Mouse (Mus musculus): ENCODE measurements around the gene Spry1.

The Spry1 gene

DNA sequence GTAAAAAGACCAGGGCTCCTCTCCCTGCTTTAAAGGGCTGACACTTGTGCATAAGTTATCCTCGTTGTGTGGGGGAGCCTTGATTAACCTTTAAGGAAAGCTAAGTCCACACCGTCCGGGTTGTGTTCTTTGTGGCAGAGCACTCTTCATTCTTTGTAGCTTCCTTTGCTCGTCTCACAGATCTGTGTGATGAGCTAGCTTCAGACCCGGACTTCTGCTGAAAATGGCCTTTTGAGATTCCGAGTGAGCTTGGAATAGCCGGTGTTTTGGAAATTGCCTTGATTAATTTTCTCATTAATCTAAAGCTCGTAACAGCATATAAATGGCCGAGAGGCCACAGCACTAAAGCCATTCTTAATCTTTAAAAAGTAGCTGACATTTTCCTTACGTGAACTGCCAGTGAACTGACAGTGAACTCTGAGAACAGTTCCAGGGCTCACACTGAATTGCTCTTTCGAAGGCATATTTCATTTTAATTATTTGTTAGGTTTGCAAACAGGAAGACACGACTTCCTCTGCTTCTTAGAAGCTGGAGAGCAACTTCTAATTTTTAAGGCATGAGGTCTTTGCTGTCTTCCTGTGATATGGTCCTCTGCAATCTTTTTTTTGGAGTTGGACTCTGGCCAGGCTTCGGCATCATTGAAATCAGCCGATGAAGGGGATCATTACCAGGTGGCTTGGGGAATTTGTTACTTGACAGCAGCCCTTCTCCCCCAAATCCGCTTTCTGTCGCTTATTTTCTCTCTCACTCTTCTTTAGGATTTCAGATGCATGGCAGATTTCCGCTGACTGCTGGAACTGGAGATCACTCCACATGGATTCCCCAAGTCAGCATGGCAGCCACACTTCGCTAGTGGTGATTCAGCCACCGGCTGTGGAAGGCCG, 2.3 kb downstream of the Spry1 start:
- no peak for DNase-seq (ENCODE audit: low read depth in 1 of 2, low spot score in 2 of 2)

DNA sequence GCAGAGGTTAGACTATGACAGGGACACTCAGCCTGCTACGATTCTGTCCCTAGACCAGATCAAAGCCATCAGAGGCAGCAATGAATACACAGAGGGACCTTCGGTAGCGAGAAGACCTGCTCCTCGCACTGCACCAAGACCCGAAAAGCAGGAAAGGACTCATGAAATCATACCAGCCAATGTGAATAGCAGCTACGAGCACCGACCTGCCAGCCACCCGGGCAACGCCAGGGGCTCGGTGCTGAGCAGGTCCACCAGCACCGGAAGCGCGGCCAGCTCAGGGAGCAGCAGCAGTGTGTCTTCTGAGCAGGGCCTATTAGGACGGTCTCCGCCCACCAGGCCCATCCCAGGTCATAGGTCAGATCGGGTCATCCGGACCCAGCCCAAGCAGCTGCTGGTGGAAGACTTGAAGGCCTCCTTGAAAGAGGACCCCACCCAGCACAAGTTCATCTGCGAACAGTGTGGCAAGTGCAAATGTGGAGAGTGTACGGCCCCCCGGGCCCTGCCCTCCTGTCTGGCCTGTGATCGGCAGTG, 3.0 kb downstream of the Spry1 start:
- DNase-seq (ENCODE audit: low read depth in 1 of 2, low spot score in 2 of 2), result no peak

DNA sequence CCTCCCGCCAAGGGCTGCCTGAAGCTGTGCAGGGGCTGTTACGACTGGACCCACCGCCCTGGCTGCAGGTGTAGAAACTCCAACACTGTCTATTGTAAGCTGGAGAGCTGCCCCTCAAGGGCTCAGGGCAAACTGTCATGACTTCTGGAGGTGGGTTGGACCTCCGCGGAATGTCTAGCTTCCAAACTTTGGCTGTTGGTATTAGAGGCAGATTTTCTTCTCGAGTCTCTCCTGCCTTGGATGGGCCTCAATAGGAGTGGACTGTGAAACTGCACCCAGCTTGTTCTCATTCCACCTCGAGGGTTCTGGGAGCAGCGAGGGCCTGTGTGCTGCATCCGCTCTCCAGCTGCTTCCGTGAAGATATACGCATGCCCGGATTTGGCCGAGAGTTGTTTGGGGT, 3.7 kb downstream of the Spry1 start:
- DNase-seq (ENCODE audit: low read depth in 1 of 2, low spot score in 2 of 2), result no peak

DNA sequence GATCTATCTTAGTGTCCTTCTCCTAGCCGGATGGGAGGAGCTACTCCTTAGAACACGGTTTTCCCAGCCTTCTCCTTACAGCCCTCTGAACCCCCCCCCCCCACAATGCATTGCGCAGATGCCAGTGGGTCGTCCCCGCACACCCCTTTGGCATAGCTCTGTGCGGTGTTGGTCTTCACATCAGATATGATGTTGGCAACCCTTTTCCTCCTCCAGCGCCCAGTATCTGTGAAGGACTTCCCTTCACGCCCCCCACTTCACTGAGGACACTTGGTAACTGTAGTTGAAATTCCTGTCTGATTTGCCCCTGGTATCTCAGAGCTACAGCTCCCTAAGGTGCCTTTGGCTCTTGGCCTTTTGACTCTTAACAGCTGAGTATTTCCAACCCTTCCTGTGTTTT, 4.2 kb downstream of the Spry1 start:
- DNase-seq (ENCODE audit: low read depth in 1 of 2, low spot score in 2 of 2), result no peak

DNA sequence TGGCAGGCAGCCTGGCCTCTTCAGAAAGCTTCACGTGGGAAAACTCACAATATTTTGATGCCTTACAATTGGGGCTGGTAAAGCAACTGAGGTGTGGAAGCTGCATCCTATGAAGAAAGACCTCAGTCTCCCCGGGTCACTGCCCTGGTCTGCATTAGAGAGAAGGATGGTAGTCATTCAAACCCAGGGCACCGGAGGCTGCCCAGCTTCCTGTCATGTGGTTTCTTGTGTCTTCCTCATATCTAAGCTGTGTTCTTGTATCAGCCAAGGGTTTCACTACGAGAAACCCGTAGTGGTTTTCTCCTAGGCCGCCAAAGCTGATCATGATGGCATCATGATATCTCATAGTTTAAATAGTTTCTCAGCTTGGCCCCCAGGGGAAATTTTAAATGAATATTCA, 5.3 kb downstream of the Spry1 start:
- DNase-seq (ENCODE audit: low read depth in 1 of 2, low spot score in 2 of 2), result no peak

DNA sequence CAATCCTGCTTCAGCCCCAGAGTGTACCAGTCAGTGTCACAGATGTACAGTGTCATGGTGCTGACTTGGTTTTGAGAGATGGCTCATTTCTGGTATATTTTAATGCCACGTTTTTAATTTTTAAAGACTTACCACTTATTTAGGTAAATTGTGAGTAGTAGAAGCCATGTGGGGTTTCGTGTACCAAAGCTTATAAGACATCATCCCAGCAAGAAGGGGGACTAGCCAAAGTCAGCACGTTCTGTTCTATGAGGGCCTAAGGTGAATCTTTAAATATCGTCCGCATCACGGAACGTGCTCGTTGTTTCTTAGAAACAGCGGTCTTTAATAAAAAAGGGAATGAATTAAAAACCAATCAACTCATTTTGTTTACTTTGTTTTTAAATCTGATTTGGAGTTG, 6.5 kb downstream of the Spry1 start:
- DNase-seq (ENCODE audit: low read depth in 1 of 2, low spot score in 2 of 2), result no peak

DNA sequence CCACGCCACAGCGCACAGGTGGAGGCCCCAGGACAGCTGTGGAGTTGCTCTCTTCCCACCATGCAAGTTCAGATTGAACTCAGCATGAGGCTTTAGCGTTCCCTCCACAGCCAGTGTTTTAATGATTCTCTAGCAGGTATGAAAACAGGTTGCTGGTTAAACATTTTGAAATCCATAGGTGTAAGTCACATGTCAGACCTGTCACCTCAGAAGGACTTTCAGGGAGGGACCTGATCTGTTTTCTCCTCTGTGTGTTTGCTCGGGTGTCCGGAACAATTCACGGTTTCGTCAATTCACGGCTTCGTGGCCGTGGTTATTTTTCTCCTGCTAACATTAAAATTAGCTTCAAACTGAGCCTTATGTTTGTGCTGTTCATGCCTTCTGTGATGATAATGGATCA, 7.5 kb downstream of the Spry1 start:
- no peak for DNase-seq (ENCODE audit: low read depth in 1 of 2, low spot score in 2 of 2)

DNA sequence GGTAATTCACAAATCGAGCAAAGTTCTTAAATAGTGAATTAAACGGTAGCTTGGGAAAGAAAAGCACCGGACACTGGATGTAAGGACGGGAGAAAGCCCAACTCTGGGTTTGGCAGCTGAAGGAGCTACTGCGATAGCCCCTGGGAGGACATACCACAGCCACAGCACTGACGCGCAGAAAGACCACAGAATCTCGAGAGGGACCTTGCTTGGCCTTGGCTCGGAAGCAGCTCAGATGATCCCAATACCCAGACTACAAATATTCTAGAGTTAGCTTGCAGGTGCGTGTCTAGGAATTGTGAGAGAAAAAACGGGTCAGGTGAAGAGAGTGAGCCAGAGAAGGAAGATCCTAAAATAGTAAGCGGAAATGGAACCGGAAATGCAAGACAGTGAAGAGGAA, 8.5 kb downstream of the Spry1 start:
- no peak for DNase-seq (ENCODE audit: low read depth in 1 of 2, low spot score in 2 of 2)

DNA sequence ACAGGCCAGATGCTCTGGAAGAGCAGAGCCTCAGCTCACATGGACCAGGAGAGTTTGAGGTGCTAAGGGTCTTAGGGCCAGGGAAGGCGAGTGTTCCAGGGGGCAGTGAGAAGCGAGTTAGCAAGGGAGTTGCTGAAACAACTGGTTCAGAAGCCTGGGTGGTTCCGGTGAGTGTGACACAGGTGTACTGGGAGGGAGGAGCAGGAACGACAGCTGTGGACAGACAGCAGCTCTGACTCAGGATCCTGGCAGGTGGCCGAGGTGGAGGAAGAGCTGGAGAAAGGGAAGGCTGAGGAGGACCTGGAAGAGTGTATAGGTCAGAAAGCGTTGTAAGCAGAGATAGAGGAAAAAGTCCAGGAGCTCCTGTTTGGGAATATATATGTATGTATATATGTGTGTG, 9.5 kb downstream of the Spry1 start:
- DNase-seq (ENCODE audit: low read depth in 1 of 2, low spot score in 2 of 2), result no peak

DNA sequence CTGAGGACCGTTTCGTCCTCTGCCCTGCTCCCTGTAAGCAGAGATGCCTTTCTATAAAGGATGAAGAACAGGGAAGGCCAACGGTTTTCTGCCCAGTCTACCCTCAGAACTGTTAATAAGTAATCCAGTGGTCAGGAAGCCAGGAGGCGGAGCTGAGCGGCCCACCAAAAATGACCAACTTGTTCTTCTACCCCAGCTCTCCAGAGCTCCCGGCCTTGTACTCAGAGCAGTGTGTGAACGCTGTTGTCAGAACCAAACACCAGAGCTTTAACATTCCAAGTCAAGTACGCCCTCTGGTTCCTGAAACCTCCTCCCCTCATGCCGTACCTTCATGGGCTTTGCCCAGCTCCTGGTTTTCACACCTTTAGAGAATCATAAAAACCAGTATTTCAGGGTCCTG, 12.8 kb downstream of the Spry1 start:
- no peak for DNase-seq (ENCODE audit: low read depth in 1 of 2, low spot score in 2 of 2)

DNA sequence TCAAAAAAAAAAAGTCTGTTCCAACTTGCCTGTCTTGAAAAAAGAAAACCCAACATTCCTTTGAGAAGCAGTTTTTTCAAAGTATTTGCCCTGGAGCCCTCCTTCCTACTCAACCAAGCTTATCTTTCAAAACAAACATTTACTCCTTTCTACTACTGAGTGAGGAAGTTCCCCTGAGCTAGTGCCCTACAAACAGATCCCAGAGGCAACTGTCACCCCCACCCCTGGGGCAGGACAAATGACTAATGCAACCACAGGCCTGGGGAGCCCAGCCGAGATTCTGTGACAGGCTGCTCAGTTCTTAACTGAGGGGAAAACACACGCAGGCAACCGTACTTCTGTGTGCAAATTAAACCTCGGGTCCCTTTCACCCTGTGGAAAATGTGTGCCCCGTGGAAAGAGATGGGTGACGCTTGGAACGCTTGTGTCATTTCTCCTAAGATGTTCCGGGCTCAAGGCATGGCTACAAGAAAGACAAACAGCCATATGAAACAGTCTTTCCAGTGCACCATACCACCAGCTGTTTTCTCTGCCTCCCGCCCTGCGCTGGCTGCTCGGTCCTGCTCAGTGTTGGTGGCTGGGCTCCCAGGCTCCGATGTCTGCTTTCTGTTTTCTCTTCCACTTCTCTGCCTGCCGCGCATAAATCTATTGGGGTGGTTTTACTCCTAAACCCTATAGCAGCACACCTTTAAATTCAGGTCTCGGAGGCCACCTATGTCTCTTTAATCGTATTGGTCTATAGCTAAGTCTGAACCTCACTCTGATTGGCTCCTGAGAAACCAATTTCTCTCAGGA, 14.4 kb downstream of the Spry1 start:
- peak; percentile 26 to 44 for DNase-seq (ENCODE audit: low read depth in 1 of 2, low spot score in 2 of 2)

DNA sequence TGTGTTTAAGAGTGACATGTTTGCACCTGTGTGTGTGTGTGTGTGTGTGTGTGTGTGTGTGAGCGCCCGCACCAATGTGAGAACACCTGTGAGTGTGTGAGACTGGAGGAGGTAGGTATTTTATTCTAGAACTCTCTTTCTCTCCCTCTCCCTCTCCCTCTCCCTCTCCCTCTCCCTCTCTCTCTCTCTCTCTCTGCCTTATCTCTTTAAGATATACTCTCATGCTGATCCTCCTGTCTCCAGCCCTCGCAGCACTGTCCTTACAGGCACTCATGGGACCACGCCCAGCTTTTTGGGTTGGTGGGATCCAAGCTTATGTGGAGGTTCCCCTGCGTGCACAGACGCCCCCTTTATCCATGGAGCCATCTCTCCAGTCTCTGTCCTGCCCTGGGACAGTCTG, 15.0 kb downstream of the Spry1 start:
- no peak for DNase-seq (ENCODE audit: low read depth in 1 of 2, low spot score in 2 of 2)

DNA sequence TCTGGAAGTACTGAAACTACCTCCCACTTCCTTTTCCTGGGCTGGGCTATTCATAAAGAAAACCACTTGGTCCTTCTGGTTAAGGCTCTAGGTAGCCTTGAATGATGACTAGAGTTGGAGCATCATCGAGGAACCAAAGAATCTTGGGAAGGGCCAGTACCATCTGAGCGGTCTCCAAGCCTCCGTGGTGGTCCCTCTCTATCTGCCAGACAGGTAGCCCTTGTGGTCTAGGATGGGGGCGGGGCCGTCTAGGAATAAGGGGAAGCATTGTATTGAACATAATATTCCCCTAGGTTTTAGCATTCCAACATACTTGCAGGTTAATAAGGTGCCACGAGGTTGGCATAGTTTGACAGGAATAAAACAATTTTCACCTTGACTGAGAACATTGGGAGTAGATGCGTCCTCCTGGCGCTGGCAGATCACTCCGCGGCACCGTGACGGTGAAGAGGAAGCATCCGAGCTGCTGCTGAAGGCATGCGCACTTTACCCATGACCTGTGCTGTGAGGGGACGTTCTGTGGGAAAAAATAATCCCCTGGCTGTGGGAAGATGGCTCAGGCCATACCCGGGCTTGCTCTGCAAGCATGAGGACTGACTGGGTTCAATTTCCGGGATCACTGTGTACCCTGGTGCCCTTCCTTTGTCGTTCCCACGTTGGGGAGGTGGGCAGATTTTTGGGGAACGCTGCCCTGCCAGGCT, 16.3 kb downstream of the Spry1 start:
- no peak for DNase-seq (ENCODE audit: low read depth in 1 of 2, low spot score in 2 of 2)

DNA sequence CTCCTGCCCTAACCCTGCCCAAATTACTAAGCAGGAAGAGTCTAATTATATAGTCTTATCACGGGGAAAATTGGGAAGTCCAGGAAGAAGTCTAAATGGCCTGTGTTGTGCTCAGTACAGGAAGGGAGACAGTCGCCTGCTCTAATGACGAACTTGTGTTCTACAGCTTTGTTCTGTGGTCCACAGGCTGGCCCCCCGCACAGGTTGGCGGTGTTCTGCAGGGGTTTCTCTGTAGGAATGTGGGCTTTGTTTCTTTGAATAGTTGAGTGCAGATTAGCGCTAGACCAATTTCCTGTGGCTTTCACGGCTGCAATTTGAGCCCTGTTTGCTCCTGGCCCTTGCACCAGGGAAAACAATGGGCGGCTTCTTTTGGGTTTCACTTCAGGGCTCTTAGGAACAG, 17.3 kb downstream of the Spry1 start:
- DNase-seq (ENCODE audit: low read depth in 1 of 2, low spot score in 2 of 2), result no peak

DNA sequence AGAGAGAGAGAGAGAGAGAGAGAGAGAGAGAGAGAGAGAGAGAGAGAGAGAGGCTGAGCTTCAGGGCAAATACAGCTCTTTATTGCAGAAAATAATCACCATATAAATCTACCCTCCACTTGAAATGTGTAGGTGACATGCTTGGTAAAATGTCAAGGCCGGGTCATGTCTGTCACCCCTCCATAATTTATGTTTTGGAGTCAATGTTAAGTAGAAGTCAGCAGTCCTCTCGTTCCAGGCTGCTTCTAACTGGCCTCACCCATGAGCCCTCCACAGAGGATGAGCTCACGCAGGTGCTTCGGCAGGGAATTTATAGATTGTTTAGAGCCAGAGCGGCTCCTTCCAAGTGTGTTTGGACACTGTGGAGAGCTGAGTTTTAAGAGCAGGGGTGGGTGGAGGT, 18.4 kb downstream of the Spry1 start:
- no peak for DNase-seq (ENCODE audit: low read depth in 1 of 2, low spot score in 2 of 2)

DNA sequence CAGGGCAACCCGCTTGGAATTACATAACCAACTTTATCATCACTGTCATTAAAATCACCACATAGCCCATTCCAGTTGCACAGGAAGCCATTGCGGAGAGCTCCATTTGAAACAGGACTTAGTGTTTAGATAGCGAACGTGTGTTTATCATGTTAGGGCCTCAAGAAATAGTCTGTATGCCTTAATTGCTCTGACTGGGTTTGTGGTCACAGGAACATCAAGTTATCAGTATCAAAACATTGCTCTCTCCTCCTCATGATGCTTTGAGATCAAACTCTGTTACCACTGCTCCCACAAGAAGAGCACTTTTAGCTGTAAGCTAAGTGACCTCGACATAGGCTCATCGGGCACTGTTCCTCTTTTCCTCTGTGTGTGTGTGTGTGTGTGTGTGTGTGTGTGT, 19.9 kb downstream of the Spry1 start:
- DNase-seq (ENCODE audit: low read depth in 1 of 2, low spot score in 2 of 2), result no peak

DNA sequence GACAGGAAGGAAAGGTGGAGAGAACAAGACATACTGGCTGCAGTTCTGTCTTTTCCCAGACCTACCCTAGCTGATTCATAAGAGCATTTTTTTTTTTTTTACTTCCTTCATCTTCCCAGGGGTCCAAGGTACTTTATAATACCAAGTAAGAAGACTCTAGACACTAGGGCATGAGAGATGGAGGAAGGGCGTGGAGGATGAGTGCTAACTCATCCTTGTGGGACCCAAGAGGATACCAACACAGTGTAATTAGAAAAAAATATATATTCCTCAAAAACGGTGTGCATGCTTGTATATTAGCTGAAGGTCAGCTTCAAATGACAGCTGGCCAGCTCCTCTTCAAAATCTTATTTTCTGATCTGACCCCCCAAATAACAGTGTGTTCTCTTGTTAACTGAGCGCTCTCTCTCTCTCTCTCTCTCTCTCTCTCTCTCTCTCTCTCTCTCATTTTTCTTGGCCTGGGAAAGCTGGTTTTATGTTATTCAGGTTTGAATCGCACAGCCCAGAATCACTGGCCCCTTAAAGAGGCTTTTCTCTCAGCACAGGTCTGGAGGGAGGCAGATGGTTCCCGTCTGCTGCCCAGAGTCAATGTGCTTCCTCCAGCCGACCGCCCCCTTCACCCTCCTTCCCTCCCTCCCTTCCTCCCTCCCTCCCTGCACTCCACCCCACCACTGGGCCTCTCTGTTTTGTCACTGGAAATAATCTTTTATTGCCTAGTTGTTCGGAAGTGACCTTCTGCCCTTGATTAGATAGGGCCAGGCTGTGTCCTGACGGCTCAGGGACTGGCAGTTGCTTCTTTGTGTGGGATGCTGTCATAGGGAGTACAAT, 26.8 kb downstream of the Spry1 start:
- DNase-seq (ENCODE audit: low read depth in 1 of 2, low spot score in 2 of 2), result no peak

DNA sequence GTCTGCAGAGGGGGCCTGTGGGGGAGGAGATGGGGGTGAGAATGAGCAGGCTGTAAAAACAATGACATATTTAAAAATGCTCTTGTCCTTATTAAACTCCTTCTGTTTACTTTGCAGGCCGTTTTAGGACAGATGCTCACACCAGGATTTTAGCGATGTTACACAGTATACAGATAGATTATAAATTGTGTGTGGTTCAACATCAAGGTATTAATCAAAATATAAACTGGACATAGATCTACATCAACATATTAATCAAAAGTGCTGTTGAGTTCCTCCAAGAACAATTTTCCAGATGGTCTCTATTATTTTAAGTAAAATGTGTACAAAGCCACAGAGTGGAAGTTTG, 27.3 kb downstream of the Spry1 start:
- DNase-seq (ENCODE audit: low read depth in 1 of 2, low spot score in 2 of 2), result no peak

DNA sequence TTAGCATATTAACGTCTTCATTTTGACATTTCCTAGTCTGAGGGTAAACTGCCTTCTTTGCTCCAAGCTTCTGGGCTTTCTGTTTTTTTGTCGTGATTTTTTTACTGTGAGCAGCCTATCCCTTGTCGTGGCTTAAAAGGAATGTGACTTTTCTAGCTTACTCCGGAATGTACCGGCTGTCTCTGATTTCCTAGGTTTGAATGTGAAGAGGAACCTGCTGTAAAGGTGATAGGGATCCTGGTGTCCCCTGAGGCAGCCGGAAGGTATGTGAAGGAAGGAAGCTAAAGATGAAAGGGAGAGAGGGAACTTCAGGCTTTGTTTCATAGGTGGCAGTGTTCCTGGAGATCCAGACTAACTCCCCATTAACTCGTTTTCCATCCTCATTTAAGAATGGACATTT, 28.0 kb downstream of the Spry1 start:
- no peak for DNase-seq (ENCODE audit: low read depth in 1 of 2, low spot score in 2 of 2)

DNA sequence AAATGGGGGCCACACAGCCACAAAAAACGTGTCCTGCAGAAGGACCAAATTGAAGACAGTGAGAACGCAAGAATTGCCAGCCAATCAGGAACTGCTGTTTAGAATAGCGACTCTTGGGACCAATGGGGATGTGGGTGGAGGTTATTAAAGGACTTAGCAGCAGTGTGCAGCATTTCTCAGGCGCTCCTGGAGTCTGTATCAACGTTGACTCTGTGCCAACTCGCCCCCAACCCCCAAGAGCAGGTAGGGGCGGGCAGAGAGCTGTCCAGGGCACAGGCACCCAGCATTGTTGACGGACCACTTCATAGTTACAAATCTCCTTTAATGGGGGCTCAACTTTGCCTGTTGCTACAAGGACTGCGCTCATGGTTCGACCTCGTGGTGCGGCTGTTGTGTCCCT, 28.9 kb downstream of the Spry1 start:
- no peak for DNase-seq (ENCODE audit: low read depth in 1 of 2, low spot score in 2 of 2)

DNA sequence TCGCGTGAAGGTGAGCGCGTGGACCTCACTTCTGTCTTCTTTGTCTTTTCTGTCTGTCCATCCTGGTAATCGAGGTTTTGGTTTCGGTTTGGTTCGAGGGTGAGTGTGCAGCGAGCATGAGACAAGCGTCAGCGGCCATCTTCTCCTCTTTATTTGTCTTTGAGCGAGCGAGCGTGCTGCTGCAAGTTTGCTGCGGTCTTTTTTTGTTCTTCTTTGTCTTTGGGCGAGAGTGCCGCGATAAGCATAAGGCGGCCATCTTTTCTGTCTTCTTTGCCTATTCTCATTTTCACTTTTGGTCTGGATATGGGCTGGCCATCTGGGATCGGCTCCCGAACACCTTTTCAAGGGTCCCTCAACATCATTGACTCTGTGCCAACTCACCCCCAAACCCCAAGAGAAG, 29.4 kb downstream of the Spry1 start:
- DNase-seq (ENCODE audit: low read depth in 1 of 2, low spot score in 2 of 2), result no peak

Data from monocyte, adult 2 months (primary cell).